Mouse (Mus musculus) hindbrain, embryonic 15.5 days (tissue): ENCODE results near the gene Napb. TPM values are rescaled to one million over a fixed set of nuclear protein-coding genes. Genes with fewer than 3 reads are reported as not detected.

Source experiments
- ATAC-seq: fragments of 200-750 bp; cut with Nextera tagmentation; 2 replicates; pipeline ENCODE4 v1.8.0; 2017; ENCODE audit warnings: low read depth, moderate number of reproducible peaks, moderate TSS enrichment; ENCODE audit not compliant: low FRiP score
- H3K27ac ChIP-seq: fragments of 300-500 bp; sonication (generic); replicated peaks from 2 replicates; pipeline ENCODE4 v1.5.1; 2015; ENCODE audit warnings: mild to moderate bottlenecking, inconsistent platforms
- H3K27me3 ChIP-seq: fragments of 300-500 bp; sonication (generic); 2 replicates; pipeline ENCODE4 v1.6.1; 2015; ENCODE audit warnings: control low read depth, inconsistent platforms
- H3K36me3 ChIP-seq: fragments of 300-500 bp; sonication (generic); 2 replicates; pipeline ENCODE4 v1.6.1; 2015; ENCODE audit warnings: control low read depth, inconsistent platforms
- H3K4me1 ChIP-seq: fragments of 300-500 bp; sonication (generic); replicated peaks from 2 replicates; pipeline ENCODE4 v1.6.1; 2015; ENCODE audit warnings: control low read depth, inconsistent platforms
- H3K4me2 ChIP-seq: fragments of 300-500 bp; sonication (generic); 2 replicates; pipeline ENCODE4 v1.6.1; 2015; ENCODE audit warnings: moderate library complexity, mild to moderate bottlenecking, inconsistent platforms
- H3K4me3 ChIP-seq: fragments of 300-500 bp; sonication (generic); 2 replicates; pipeline ENCODE4 v1.5.1; 2015; ENCODE audit warnings: mild to moderate bottlenecking, inconsistent platforms
- H3K9ac ChIP-seq: fragments of 300-500 bp; sonication (generic); 2 replicates; pipeline ENCODE4 v1.6.1; 2015; ENCODE audit warnings: inconsistent platforms
- H3K9me3 ChIP-seq: fragments of 300-500 bp; sonication (generic); 2 replicates; pipeline ENCODE4 v1.6.1; 2016; ENCODE audit warnings: control low read depth, inconsistent platforms
- WGBS: fragments of 180-500 bp; shearing (Covaris S2); methylation state at CpG from one replicate; pipeline ENCODE4 v1.1.7; 2015; 5-methylcytosine and 5-hydroxymethylcytosine counted together
- polyA plus RNA-seq: library from polyadenylated mRNA; unstranded; fragments of >200 nt; fragmentation: Nextera tagmentation; extraction: Ambion mirVana; gene quantifications from 2 replicates; pipeline ENCODE4 v1.2.1, GENCODE M21; 2015

Napb gene
- polyA plus RNA-seq, 1 experiment from 2014 or later: 84.2 TPM

DNA sequence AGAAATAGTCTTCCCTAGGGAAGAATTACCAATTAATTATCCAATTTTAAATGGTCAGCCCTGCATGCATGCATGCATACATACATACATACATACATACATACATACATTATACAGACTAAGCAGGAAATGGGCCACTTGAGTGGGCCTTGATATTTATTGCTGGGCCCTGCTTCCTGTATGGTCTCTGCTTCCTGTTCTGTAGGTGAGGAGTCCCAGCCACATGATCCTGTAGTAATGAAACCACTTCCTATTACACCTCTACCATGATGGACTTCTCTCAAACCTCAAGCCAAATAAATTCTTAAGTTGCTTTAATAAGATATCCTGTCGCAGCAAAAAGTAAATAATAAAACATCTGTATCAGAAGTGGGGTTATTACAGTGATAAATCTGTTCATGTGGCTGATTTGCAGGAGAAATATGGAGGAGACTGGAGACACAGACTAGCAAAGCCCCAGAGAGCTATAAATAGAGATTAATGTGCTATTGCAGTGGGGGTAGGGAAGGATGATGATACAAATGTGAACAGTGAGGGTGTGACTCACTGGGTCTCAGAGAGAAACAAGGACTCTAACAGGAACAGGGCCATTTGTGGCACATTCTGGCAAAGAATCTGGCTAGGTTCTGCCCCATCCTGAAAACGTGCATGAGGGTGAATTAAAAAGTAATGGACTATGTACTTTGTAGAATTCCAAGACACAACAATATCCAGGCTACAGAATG lies 12.8 kb downstream of the Napb start:
- Histone ChIP-seq H3K36me3 (no peaks in the 10 kb centered on the region), H3K4me2 (no peak overlapping the region), H3K27ac (no peak overlapping the region), H3K9me3 (no peaks in the 10 kb centered on the region), H3K9ac (no peak overlapping the region), H3K27me3 (no peaks in the 10 kb centered on the region), H3K4me3 (no peak overlapping the region), H3K4me1 (no peaks in the 10 kb centered on the region)
- WGBS: 80% methylated on average over 2 of the region's 2 CpGs
- no peak for ATAC-seq

DNA sequence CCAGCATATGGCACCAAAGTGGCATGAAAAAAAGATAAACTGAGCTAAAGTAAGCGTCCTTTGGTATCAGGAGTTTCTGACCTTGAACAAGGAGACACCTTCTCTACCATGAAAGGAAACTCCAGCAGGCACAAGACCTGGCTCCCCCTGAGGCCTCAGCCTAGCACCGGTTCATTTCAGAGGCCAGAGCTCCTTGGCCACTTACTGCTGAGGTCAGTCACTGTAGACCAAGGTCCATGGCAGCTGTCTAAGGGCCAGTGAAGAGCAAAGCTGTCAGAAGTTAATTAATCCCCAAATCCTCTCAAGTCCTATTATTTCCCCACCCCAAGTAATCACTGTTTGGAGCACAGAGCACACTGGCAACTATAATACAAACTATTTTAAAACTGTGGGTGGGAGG lies 15.2 kb downstream of the Napb start:
- H3K4me1 ChIP-seq: no peaks in the 10 kb centered on the region
- no peak for ATAC-seq
- WGBS: 85% methylated on average over 2 of the region's 2 CpGs

DNA sequence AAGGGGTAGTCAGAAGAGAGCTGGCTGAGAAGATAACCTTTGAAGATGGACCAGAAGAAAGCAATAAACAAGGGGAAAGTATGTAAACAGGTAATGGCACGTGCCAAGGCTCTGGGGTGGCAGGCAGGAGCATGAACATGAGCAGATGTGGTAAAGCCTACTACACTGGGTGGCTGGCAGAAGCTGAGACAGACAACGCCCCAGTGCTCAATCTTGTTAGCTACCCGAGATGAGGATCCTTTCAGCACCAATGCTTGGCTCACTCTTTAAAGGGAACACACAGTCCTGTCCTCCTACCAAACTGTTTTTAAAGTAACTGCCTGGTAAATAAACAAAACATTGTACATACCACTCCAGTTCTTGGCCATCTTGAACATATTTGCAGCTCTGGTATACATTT lies 19.9 kb downstream of the Napb start:
- 87% methylated on average over 3 of the region's 3 CpGs for WGBS
- no peak overlapping the region for H3K4me2 ChIP-seq
- peaks cover 18% of the 10 kb centered on the region; the same call in 1 of the 2 replicates for H3K36me3 ChIP-seq
- H3K9ac ChIP-seq: no peak overlapping the region
- H3K4me1 ChIP-seq: no peaks in the 10 kb centered on the region
- no peak overlapping the region for H3K27ac ChIP-seq
- H3K27me3 ChIP-seq: no peaks in the 10 kb centered on the region
- H3K4me3 ChIP-seq: no peak overlapping the region
- H3K9me3 ChIP-seq: no peaks in the 10 kb centered on the region
- ATAC-seq: no peak

More for the DNA sequence above, 15.2 kb downstream of the Napb start:
- Histone ChIP-seq H3K36me3 (no peaks in the 10 kb centered on the region), H3K27ac (no peak overlapping the region), H3K4me2 (no peak overlapping the region), H3K9ac (no peak overlapping the region), H3K4me3 (no peak overlapping the region), H3K27me3 (no peaks in the 10 kb centered on the region), H3K9me3 (no peaks in the 10 kb centered on the region)

- H3K4me1 ChIP-seq: no peaks in the 10 kb centered on the region
- H3K27me3 ChIP-seq: no peaks in the 10 kb centered on the region
- H3K9me3 ChIP-seq: no peaks in the 10 kb centered on the region
- H3K4me3 ChIP-seq: no peak overlapping the region
- H3K27ac ChIP-seq: no peak overlapping the region
- 52% methylated on average over 6 of the region's 6 CpGs for WGBS
- peak; percentile 67 for ATAC-seq
- H3K4me2 ChIP-seq: no peak overlapping the region
- H3K9ac ChIP-seq: no peak overlapping the region
- H3K36me3 ChIP-seq: peaks cover 38% of the 10 kb centered on the region
These were observed 25.1 kb downstream of the Napb start for GRCm38 (mm10) chr2:148707202-148707530.

DNA sequence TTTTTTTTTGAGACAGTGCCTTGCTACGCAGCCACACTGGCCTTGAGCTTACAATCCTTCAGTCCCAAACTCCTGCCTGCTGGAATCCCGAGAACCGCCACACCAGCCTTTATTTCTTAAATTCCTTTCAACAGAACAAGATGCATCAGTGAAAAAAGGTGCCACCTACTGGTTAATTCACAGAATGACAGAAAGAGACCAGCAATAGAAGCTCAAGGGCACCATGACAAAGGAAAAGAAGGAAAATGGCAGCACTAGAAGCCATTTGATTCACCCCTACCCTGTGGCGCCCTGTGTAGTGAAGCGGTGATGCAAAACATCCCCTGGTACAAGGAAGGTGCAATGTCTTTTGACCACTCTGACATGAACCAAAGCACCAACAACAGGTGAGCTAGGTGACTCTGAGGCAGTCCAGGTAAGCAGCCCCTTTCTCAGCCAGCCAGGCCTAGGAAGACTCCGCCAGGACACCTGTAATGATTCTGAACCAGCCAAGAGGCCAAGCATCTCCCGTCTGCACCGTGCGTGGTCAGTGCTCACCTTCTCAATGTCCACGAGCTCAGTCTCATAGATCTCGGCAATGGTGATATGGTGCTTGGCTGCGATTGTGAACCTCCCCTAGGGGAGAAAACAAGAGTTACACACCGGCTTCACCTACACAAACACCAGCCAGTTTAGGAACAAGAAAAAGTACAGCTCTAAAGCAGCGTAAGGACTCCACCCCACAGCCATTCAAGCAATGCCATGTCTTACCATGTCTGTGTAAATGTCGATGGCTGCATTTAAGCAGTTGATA lies 25.7 kb downstream of the Napb start:
- no peak overlapping the region for H3K9ac ChIP-seq
- H3K27me3 ChIP-seq: no peaks in the 10 kb centered on the region
- peak; percentile 60 for ATAC-seq
- H3K4me3 ChIP-seq: no peak overlapping the region
- WGBS: 78% methylated on average over 15 of the region's 15 CpGs
- no peaks in the 10 kb centered on the region for H3K9me3 ChIP-seq
- no peak overlapping the region for H3K27ac ChIP-seq
- H3K4me2 ChIP-seq: no peak overlapping the region
- no peaks in the 10 kb centered on the region for H3K4me1 ChIP-seq
- H3K36me3 ChIP-seq: peaks cover 34% of the 10 kb centered on the region

GRCm38 (mm10) chr2:148698571-148698970 lies 33.7 kb downstream of the Napb start:
- H3K27me3 ChIP-seq: no peaks in the 10 kb centered on the region
- peaks cover 62% of the 10 kb centered on the region for H3K36me3 ChIP-seq
- no peak overlapping the region for H3K27ac ChIP-seq
- no peaks in the 10 kb centered on the region for H3K4me1 ChIP-seq
- H3K4me3 ChIP-seq: no peak overlapping the region
- H3K9me3 ChIP-seq: no peaks in the 10 kb centered on the region
- H3K9ac ChIP-seq: no peak overlapping the region
- 87% methylated on average over 5 of the region's 5 CpGs for WGBS
- H3K4me2 ChIP-seq: no peak overlapping the region
- ATAC-seq: no peak

DNA sequence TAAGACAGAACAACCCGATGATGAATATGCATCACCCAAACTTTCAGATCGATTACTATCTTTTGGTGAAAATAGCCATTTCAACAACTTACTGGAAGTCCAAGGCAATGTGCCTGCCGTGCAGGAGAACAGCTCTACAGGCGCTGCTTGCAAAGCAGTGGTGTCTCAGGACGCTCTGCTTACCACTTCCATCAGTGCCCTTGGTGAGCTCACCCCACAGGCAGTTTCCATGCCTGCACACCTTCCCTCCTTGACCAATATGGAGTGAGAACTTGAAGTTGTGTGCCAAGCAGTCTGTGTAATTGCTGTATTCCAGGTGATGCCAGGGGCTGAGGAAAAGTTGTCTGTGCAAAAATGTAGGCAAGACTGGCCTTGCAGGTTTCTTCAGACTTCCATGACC lies 41.5 kb downstream of the Napb start:
- no peak for ATAC-seq
- no peaks in the 10 kb centered on the region for H3K9me3 ChIP-seq
- H3K4me2 ChIP-seq: no peak overlapping the region
- H3K9ac ChIP-seq: no peak overlapping the region
- no peaks in the 10 kb centered on the region for H3K4me1 ChIP-seq
- H3K27ac ChIP-seq: no peak overlapping the region
- no peaks in the 10 kb centered on the region for H3K27me3 ChIP-seq
- peaks cover 72% of the 10 kb centered on the region for H3K36me3 ChIP-seq
- H3K4me3 ChIP-seq: no peak overlapping the region
- 96% methylated on average over 5 of the region's 5 CpGs for WGBS

DNA sequence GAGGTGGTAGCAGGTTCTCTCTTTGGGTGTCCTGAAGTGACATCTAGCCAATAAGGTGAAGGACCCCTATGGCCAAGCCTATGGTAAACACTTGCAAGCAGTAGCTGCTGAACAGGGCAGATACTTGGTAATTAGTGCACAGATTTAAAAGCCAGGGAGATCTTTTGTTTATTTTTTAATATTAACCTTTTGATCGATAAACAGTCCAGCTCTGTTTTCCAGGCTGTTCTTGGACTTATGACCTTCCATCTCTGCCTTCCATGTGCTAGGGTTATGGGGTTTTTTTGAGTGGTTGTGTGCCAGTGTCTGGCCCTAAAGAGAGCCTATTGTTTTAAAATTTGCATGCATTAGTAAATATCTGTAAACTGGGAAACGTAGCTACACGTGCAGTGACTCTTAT lies 42.0 kb downstream of the Napb start:
- Histone ChIP-seq H3K27ac (no peak overlapping the region), H3K9ac (no peak overlapping the region), H3K36me3 (peaks cover 72% of the 10 kb centered on the region), H3K9me3 (no peaks in the 10 kb centered on the region), H3K4me2 (no peak overlapping the region), H3K4me1 (no peaks in the 10 kb centered on the region), H3K27me3 (no peaks in the 10 kb centered on the region), H3K4me3 (no peak overlapping the region)
- no peak for ATAC-seq
- 96% methylated on average over 3 of the region's 3 CpGs for WGBS

- Histone ChIP-seq H3K9me3 (no peaks in the 10 kb centered on the region), H3K27ac (no peak overlapping the region), H3K9ac (no peak overlapping the region), H3K4me3 (no peak overlapping the region), H3K36me3 (peaks cover 70% of the 10 kb centered on the region), H3K27me3 (no peaks in the 10 kb centered on the region), H3K4me2 (no peak overlapping the region), H3K4me1 (no peaks in the 10 kb centered on the region)
- peak; percentile 45; the same call in 1 of the 2 replicates for ATAC-seq
- WGBS: 97% methylated on average over 6 of the region's 6 CpGs
These were observed 42.7 kb downstream of the Napb start for GRCm38 (mm10) chr2:148689444-148690140.

DNA sequence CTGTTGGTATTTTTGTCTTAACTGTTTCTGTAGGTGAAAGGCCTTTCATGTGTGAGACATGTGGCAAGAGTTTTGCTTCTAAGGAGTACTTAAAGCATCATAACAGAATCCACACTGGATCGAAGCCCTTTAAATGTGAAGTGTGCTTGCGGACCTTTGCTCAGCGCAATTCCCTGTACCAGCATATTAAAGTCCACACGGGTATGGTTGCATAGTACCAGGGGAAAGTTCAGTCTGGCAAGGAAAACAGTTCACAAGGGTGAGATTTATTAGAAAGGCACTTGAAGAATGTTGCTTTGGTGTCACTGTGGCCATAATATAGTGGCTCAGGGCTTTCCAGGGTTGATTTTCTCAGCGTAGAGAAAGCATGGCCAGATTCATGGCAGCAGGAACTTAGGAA lies 44.3 kb downstream of the Napb start:
- Histone ChIP-seq H3K27ac (no peak overlapping the region), H3K4me3 (no peak overlapping the region), H3K4me1 (no peaks in the 10 kb centered on the region), H3K36me3 (peaks cover 68% of the 10 kb centered on the region), H3K9me3 (no peaks in the 10 kb centered on the region), H3K4me2 (no peak overlapping the region), H3K27me3 (no peaks in the 10 kb centered on the region), H3K9ac (no peak overlapping the region)
- WGBS: 96% methylated on average over 5 of the region's 5 CpGs
- ATAC-seq: no peak

- H3K9me3 ChIP-seq: no peaks in the 10 kb centered on the region
These were observed 45.4 kb downstream of the Napb start for GRCm38 (mm10) chr2:148686862-148687261.

GRCm38 (mm10) chr2:148685709-148686108 lies 46.6 kb downstream of the Napb start:
- no peak for ATAC-seq
- no peak overlapping the region for H3K27ac ChIP-seq
- peaks cover 13% of the 10 kb centered on the region for H3K4me1 ChIP-seq
- no peak overlapping the region for H3K4me2 ChIP-seq
- H3K36me3 ChIP-seq: peaks cover 52% of the 10 kb centered on the region
- 87% methylated on average over 3 of the region's 3 CpGs for WGBS
- H3K4me3 ChIP-seq: no peak overlapping the region
- H3K9me3 ChIP-seq: no peaks in the 10 kb centered on the region
- no peaks in the 10 kb centered on the region for H3K27me3 ChIP-seq
- no peak overlapping the region for H3K9ac ChIP-seq

More at GRCm38 (mm10) chr2:148686862-148687261, 45.4 kb downstream of the Napb start:
- ATAC-seq: no peak
- Histone ChIP-seq H3K9ac (no peak overlapping the region), H3K4me2 (no peak overlapping the region), H3K36me3 (peaks cover 62% of the 10 kb centered on the region), H3K27ac (no peak overlapping the region), H3K4me3 (no peak overlapping the region), H3K4me1 (peaks cover 7% of the 10 kb centered on the region), H3K27me3 (no peaks in the 10 kb centered on the region)
- 100% methylated on average over 1 of the region's 1 CpGs for WGBS
